8 mouse cellular contexts compared by ENCODE assay signal in the genomic region with DNA sequence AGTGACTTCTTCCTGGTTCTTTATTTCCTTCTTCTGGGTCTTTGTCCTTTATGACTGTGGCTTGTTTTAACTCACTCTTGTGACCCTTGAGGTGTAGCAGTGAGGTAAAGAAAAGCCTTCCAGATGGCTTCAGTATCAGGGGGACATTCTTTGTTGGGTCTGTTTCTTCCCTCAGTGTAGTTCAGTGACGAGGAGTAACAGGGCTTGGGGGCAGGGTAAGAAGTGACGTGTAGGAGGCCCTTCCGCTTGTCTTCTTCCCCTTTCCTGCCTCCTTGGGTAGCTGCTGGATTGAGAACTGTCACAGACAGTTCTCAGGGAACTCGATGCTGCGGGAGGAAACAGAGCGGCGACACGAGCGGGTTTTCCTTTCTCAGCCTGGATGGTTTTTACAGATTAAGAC. TPM values are rescaled to one million over a fixed set of nuclear protein-coding genes. Genes with fewer than 3 reads are reported as not detected.
A peak's percentile ranks its signal among the peaks of the same experiment; 100 is the strongest.
DNase-seq lines count a peak whose midpoint lies in the region; ATAC-seq lines count a peak whose summit lies in the region.

No protein-coding gene starts in this region.

- H3K4me3 ChIP-seq in heart, embryonic 10.5 days = peak overlapping the region; percentile 22; the same call in 1 of the 2 replicates

- DNase-seq in gastrocnemius, adult 18-20 months (ENCODE audit: low spot score) = peak; percentile 16
- no peak for DNase-seq in gastrocnemius, postnatal 4 days (ENCODE audit: low spot score in 2 of 2)
- no peak for DNase-seq in heart, embryonic 10.5 days (ENCODE audit: low spot score)
- DNase-seq in layer of hippocampus, adult 9-11 months = peak; percentile 54
- DNase-seq in right cerebral cortex, postnatal 14 days = no peak
- DNase-seq in left cerebral cortex, postnatal 36 days (ENCODE audit: low spot score in 2 of 2) = no peak

- peaks cover 3% of the 10 kb centered on the region; the same call in 1 of the 2 replicates for H3K36me3 ChIP-seq in heart, embryonic 10.5 days

- intact Hi-C loops in left cerebral cortex, postnatal 36 days (cut with DNase I) = no loop called here

- peak overlapping the region; percentile 72 for H3K27ac ChIP-seq in heart, embryonic 10.5 days

- peaks cover 61% of the 10 kb centered on the region for H3K4me1 ChIP-seq in heart, embryonic 10.5 days

- 26% methylated on average over 9 of the region's 9 CpGs for WGBS in heart, embryonic 10.5 days

- no peaks in the 10 kb centered on the region for H3K27me3 ChIP-seq in heart, embryonic 10.5 days (ENCODE audit: insufficient read depth, poor library complexity, severe bottlenecking)

- ATAC-seq in activated CD4-positive, CD25-positive, alpha-beta regulatory T cell, adult 4 months = peak; percentile 73
- ATAC-seq in monocyte, adult 5-6 weeks (replicated peaks; ENCODE audit: insufficient number of reproducible peaks, low FRiP score, low TSS enrichment, poor library complexity, severe bottlenecking) = peak; percentile 98

- no peaks in the 10 kb centered on the region for H3K9me3 ChIP-seq in heart, embryonic 10.5 days

RNA-seq across cellular contexts. Expression of a gene that starts 43.0 kb away (rescaled TPM):
- total RNA-seq in gastrocnemius, adult 18-20 months (2021) = 10 to 100 TPM; 58.8 to 66.5 TPM
- total RNA-seq in gastrocnemius, postnatal 4 days (2021) = 10 to 100 TPM; 65.9 to 72.9 TPM
- 10 to 100 TPM; 45.3 to 51.2 TPM for polyA plus RNA-seq in activated CD4-positive, CD25-positive, alpha-beta regulatory T cell, adult 4 months (2017; shearing (Covaris generic))
- polyA plus RNA-seq in heart, embryonic 10.5 days (2016; fragmentation: Nextera tagmentation; extraction: Ambion mirVana) = 39.3 and 47.8 TPM in 2 replicates
- total RNA-seq in monocyte, adult 5-6 weeks (2017) = 47.0 to 73.4 TPM (median 62.4 TPM) in 3 replicates
- 100 to 1,000 TPM; 173 to 187 TPM for total RNA-seq in left cerebral cortex, postnatal 36 days (2021)

Comparison
In these comparisons a context has a peak if more than half of its experiments do, and no peak if none do; other contexts are left out.
1. DNase-seq: peak in gastrocnemius, adult 18-20 months (single experiment) and layer of hippocampus, adult 9-11 months (single experiment); none in gastrocnemius, postnatal 4 days (0 of 2), heart, embryonic 10.5 days (single experiment), right cerebral cortex, postnatal 14 days (single experiment) and left cerebral cortex, postnatal 36 days (0 of 2).